Mouse (Mus musculus) spleen, adult 18-20 months (tissue): ENCODE measurements around the gene Ddx19b.
"Not testable (repeated sequence)": the region's sequence is repeated elsewhere in the genome, so short reads cannot be mapped to it uniquely, and the experiment has no call there.

Experiments used
- DNase-seq, 2 experiments: peaks; one replicate each; pipeline ENCODE4 v3.0.0; 2022; ENCODE audit warnings: mixed read lengths in 2 of 2

Gene Ddx19b

DNA sequence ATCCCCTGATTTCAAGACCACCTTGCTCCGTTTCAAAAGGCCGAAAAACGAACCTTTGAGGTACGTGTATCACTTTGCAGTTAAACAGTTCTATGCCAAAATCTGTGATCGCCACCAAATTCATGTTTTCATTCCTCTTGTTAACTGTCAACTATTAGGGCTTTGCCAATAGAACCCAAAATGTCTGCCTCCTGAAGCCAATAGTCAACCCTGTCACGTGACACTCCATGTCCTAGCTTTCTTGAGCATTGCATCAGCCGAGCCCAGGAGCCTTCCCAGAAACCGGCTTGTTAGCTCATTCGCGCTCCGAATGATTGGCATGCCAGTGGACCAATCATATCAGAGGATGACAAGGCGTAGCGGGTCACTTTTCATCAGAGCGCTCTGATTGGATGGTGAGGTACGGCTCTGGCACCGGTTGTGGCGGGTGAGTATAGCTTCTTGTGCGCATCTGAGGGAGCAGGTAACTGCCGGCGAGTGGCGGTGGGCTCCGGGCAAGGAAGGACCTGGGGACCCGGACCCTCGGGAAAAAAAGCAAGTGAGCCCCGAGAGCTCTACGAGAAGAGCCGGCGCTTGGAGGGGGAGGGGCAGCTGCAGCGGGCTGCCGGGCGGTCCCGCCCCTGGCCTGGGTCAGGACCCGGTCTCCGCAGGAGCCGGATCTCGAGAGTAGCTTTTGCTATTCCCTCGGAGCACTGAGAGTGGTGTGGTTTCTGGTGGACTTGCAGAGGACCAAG is 2.1 kb upstream of the Ddx19b start:
- peak; percentile 85 for DNase-seq

DNA sequence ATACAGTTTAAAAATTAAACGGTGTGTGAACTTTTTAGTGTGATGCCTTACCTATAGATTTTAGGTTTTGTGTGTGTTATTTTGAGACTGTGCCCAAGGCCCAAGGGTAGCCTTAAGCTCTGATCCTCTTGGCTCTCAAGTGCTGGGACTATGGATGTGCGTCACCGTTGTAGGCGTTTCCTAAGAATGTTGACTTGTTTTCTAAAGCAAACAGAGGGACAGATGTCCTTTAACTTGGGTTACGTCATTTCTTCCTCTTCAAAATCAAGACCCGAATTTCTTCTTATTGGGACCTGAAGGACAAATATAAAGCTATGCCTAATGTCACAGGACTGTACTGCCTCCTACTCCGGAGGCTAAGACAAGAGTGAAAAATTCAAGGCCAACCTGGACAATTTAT is 1.4 kb upstream of the Ddx19b start, which contains the start of gene Aars:
Gene Aars (plus strand): TSS at position 229 of the 400 bp plus-strand sequence.
- no peak for DNase-seq

DNA sequence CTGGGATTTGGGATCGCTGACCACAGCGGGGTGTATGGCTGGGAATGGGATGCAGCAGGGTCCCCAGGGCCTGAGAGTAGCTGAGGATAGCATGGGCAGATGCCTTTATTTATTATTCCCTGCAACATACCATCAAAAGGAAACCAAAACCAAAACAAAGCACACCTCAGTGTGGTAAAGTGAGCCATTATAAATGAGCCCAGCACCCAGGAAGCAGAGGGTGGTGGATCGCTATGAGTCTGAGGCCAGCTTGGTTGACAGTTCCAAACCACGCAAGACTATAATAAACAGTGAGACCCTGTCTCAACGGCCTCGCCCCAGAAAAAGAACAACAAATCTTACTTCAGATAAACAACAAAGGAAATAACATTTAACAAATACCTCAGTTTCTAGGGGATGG is 1.5 kb downstream of the Ddx19b start:
- DNase-seq = no peak

DNA sequence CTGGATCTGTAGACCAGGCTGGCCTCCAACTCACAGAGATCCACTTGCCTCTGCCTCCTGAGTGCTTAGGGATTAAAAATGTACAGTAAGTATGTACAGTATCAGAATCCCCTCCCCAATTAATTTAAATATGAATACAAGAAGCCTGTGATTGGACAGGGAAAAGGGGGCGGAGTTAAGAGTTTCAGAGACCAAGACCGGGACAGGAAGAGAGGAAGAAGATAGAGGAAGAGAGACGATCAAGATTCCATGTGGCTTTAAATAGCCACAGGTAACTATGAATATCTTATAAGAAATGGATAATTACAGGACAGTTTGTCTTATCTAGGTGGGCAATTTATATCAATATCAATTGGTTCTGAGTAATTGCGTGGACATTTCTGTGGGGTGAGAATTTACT is 2.0 kb downstream of the Ddx19b start:
- DNase-seq = no peak

DNA sequence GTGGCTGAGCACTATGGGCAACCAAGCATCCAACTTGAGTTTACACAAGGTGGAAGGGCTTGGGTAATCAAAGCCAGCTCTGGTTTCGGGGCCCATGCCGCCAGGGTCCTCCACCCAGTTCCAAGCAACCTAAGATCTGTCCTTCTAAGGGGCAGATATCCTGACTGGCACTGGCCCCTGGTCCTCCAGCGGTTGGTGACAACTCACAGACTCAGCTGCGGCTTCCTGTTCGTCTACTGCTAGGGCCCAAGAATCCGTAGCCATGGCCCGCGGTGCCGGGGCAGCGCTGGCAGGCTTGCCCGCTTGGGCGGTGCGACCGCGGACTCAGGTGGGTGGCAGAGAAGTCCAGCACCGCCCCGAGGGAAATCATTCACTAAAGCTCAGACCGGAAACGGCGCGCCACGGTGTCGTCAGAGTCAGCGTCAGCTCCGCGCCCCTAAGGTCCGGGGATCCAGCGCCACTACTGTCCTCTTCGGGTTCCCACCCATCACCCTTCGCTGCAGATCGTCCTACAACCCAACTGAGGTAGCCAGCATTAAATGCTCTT is 4.1 kb downstream of the Ddx19b start:
- DNase-seq = peak; percentile 79 to 82

DNA sequence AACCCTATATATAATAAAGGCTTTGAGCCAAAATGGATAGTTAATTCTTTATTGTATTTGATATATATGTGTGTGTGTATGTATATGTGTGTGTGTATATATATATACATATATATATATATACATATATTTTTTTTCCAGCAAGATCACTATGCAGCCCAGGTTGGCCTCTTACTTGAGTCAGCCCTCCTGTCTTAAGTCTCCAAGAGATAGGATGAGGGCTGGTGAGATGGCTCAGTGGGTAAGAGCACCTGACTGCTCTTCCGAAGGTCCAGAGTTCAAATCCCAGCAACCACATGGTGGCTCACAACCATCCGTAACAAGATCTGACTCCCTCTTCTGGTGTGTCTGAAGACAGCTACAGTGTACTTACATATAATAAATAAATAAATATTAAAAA is 4.9 kb downstream of the Ddx19b start:
- DNase-seq = not testable (repeated sequence)

DNA sequence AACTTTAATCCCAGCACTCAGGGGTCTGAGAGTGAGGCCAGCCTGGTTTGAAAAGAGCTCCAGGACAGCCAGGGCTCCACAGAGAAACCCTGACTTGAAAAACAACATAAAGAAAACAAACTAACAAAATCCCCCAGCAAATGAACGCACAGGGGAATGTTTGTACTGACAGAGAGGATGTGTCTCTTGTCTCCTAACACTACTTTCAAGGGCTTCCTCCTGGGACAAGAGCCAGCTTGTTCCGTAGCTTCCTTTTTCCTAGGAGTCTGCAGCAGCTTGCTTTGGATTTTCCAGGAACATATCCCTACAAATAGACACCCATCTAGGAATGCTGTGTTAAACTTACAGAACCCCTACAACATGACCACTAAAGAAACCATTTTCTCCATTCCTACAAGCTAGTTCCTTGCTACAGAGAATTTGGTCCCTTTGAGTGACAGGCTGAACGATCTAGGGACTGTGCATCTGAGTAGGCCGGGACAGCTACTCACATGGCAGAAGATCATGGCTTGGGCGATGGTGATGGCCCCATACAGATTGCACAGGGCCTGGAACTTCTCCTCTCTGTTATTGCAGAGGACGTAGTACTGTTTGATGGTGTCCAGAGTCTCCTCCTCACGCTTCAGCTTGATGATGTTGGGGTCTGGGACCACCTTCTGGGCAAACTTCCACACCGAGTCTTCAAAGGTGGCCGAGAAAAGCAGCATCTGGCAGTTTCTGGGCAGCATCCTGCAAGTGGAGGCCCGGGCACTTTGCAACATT is 21.1 kb downstream of the Ddx19b start:
- not testable (repeated sequence) for DNase-seq

DNA sequence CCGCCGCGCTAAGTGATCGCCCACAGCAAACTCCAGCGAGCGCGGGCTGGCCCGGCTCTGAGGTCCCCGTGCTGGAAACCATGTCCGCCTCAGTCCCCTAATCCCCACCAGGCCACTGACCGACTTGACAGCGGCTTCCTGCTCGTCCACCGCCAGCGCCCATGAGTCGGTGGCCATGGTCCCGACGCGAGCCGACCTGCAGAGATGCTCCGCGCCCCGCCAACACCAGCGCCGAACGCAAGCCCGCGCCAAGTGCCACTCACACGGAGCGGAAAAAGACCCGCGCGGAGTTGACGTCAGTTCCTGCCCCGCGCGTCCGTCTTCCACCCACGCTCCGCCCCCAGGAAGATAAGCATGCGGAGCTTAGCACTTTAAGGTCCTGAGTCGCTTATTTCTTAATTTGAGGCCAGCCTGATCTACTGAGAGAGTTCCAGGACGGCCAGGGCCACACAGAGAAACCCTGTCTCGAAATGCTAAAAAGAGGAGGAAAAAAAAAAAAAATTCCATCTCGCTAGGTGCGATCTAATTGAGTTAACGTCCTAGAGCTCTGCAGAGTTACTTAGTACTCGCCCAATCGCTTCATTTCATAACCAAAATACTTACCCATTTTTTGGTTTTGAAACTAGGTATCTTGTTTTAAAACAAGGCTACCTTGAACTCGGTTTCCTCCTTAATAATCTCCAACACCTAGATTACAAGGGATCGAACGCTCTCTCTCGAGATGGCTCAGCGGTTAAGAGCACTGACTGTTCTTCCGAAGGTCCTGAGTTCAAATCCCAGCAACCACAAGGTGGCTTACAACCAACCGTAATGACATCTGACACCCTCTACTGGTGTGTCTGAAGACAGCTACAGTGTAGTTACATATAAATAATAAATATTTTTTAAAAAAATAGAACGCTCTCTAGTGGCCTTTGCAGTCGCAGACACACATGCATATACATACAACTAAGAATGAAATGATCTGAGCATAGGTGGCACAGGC is 33.7 kb downstream of the Ddx19b start, which contains the start of gene Ddx19a:
Gene Ddx19a (minus strand): TSS at position 254 of the 985 bp plus-strand sequence.
- peak; percentile 74 to 82 for DNase-seq

DNA sequence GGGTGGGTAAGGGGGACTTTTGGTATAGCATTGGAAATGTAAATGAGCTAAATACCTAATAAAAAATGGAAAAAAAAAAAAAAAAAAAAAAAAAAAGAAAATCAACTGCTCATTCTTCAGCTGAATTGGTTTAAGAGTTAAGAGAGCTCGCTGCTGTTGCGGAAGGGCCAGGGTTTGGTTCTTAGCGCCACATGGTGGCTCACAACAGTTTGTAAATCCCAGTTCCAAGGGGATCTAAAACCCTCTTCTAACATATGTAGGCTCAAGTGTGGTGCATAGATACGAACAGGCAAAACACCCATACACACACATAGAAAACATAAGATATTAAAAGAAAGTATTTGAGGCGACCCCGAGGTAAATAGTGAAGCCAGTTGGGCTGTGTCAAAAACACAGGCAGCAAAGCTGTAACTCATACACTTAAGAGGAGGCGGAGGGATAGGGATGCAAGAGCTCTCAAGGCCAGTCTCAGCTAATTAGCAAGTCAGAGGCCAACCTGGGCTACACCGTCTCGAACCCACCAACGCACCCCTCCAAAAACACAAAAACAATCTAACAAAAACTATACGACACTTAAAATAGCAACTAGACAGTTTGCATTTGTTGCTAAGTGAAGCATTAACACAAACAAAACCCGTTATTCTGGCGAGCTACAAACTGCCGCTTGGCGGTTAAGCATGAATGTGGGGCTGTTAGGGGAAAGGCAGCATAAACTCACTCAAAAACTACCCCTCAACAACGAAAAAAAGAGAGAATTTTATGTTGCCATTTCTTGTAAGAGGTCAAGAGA is 34.7 kb downstream of the Ddx19b start:
- DNase-seq = no peak

DNA sequence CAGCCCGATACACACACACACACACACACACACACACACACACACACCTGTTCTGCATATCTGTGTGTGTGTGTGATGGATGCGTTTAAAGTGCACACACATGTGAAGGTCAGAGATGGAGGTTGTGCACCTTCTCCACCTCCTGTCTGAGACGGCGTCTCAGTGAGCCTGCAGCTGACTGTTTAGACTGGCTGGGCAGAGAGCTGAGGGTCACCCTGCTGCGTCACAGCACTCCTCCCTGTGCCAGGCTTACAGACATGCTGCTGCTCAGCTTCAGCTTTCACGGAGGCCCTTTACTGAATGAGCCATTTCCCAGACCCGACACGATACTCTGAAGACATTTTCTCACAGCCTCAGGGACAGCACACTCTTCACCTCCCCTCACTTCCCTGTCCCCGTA is 41.5 kb downstream of the Ddx19b start:
- DNase-seq = no peak

DNA sequence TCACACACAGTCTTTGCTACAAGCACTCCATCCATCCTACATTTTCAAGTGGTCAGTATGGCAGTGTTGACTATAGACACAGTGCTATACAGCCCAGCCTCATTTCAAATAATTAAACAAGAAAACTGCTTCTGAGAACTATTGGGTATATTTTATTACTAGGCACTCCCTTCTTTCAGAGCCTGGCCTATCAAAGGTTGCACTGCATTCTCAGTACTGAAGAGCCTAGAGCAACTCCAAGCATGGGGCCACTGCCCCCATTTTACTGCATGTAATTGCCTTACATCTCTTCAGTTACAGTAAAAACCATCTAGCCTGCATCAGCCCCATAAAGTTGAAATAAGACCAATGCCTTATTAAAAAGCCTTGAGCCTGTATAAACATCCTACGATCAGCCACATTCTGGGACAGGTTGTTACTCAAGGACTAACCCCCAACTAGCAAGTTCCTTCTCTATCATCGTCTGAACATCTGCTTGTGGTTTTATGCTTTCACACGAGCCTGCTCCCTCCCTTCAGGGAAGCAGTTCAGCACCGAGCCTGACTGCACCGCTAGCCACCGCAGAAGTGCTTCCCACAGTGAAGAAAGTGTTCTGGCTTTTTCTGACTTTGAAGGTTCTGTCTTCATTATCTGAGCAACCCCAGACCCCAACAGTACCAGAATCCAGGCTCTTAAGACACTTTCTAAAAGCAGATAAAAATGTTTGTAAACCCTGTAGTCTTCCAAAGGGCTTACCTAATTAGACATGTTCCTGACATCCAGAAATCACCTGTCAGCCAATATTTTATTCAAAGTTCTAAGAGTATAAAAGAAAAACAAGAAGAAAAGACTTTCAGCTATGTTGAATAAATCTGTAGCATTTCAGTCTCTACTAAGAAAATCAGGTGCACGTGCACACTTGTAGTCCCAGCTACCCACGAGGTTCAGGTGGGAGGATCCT is 43.5 kb downstream of the Ddx19b start:
- DNase-seq = peak in 1 of 2 experiments; percentile 14

DNA sequence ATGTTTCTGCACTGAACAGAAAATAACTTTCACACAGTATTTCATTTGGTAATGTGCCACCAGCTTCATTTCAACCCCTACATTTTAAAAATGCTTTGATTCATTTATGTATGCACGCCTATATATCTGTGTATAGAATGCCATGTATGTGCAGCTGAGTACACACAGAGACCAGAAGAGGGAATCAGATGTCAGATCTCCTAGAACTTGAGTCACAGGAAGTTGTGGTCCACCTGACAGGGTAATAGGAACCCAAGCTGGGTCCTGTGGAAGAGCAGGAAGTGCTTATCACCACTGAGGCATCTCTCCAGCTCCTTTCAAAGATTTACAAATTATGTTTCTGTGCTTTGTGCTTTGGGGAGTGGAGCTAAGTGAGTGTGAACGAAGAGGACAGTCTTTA is 50.2 kb downstream of the Ddx19b start:
- no peak for DNase-seq

DNA sequence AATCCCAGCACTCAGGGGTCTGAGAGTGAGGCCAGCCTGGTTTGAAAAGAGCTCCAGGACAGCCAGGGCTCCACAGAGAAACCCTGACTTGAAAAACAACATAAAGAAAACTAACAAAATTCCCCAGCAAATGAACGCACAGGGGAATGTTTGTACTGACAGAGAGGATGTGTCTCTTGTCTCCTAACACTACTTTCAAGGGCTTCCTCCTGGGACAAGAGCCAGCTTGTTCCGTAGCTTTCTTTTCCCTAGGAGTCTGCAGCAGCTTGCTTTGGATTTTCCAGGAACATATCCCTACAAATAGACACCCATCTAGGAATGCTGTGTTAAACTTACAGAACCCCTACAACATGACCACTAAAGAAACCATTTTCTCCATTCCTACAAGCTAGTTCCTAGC is 53.6 kb downstream of the Ddx19b start:
- DNase-seq = not testable (repeated sequence)

DNA sequence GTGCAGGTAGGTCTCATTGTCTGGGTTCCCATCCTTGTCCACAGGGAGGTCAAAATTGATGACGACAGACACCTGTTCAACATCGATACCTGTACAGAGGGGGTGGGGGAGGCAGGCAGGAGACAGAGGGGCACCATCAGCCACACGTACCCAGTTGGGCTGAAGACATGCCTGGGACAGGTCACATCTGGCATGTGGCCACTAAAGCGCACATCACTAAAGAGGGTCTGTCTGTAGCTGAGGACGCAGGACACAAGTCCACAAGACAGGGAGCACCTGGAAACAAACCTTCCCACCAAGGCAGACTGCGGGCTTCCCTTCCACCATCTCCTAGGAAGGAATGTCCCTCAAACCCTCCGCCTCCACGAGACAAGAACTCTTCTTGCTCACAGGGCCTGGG is 55.0 kb downstream of the Ddx19b start:
- DNase-seq = not testable (repeated sequence)

DNA sequence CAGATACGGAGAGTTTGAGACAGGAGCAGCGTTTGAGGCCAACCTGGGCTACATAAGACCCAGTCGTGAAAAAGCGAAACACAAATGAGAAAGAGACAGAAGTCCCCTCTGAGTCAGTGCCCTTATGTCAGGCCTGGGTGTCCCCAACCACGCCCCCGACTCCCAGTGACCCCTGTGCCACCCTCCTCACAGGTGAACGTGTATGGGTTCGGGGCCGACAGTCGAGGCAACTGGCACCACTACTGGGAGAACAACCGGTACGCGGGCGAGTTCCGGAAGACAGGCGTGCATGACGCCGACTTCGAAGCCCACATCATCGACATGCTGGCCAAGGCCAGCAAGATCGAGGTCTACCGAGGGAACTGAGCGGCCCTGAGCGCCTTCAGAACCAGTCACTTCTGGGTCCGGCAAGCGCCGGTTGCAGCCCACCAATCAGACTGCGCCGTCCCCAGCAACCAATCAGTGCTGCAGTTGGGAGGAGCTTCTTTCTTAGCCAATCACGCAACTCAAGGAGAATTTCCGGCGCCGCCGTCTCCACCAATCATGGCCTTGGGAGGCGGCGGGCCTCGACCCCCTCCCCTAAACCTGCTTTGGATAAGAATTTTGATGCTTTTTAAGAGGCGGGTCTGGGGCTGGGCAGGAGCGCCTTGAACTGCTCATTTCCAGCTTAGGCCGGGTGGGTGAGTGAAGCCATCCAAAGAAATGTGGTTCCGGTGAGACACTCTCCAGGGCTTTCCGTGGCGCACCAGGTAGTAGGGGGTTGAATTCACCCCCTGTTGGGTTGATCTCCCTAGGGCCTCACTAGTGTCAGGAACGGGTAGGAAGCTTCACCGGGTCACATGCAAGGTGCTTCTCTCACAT is 61.4 kb downstream of the Ddx19b start:
- DNase-seq = peak; percentile 79 to 83

DNA sequence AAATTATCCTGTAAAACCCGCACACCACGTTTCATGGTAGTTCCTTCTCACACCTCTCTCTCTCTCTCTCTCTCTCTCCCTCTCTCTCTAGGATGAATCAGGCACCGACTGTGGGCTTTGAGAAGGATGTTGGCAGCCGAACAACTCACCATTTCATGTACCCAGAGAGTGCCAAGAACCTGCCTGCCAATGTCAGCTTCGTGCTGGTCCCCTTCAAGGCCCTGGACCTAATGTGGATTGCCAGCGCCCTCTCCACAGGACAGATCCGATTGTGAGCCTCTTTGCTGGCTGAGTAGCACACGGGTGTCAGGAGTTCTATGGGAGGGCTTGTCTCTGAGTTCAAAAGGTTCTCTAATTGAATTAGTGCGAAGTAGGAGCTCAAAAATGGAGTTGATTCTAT is 64.2 kb downstream of the Ddx19b start:
- no peak for DNase-seq

DNA sequence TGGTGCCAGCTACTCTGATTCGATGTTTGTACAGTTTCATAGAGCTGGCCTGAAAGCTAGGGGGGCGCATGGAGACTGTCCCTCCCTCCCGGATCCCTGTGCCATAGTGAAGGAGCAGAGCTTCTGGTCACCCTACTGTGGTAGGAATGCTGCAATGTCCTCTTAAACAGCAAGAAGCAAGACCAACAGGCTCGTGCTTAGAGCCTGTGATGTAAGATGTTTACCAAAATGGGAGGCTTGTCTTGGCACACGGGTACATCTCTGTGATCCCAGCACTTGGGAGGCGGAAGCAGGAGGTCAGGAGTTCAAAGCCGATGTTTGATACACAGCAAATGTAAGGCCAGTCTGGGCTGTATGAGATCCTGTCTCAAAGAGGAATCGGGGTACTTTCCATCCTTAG is 65.0 kb downstream of the Ddx19b start:
- DNase-seq = no peak

DNA sequence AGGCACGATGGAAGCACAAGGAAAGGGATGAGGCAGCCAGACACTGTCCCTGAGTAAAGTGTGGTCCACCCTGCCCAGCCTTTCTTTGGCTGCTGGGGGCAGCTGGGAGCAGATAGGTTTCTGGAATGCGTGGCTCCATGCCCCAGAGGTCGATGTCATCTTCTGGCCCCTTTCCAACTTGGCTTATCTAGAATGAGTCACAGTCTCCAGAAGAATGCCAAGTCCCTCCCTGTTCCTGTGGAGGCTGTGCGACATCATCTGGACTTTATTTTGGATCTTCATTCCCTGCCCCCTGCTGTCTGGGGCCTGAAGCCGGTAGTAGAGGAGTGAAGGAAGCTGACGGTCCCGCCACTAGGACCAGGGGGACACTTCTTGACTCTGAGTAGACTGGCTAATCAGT is 66.0 kb downstream of the Ddx19b start:
- no peak for DNase-seq

DNA sequence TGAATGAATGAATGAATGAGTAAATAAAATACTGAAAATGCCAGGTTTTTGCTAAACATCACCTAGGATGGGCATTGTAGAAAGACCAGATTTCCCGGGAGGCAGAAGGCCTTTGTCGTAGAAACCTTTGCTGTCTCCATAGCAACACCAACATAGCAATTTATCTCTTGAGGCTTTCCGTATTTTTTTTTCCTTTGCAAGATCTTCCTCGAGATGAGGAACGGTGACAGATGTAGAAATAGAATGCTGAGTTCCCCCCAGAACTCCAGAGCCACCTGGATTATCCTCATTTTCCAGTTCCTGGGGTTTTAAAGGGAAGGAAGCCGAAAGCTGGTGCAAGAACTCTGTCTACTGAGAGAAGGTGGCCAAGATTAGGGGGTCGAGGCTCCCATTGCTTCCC is 66.9 kb downstream of the Ddx19b start:
- no peak for DNase-seq

DNA sequence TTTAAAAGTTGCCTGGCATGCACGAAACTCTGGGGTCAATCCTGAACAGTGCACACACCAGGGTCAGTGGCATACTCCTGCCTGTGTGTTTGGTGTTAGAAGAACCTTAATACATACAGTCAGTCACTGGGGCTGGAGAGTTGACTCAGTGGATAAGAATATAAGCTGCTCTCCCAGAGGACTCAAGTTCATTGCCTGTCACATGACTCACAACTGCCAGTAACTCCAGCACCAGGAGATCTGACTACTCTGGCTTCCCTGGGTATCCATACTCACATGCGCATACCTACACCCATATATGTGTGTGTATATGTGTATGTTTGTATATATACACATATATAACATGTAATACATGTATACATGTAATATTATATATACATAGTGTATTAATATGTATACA is 68.5 kb downstream of the Ddx19b start:
- DNase-seq = no peak
